Mouse (Mus musculus) thymus, adult 2 months (tissue): ENCODE results near the gene Gm20388.

Experiments used
- CTCF ChIP-seq: fragments of 200-500 bp; IDR thresholded peaks from 2 replicates; pipeline ENCODE4 v1.5.1; 2012; ENCODE audit warnings: mild to moderate bottlenecking, control low read depth, low read length, moderate library complexity, borderline replicate concordance; ENCODE audit not compliant: control insufficient read depth, poor library complexity, insufficient read depth; ENCODE audit errors: extremely low read depth
- POLR2A ChIP-seq: fragments of 200-500 bp; IDR thresholded peaks from 2 replicates; pipeline ENCODE4 v1.6.1; 2012; ENCODE audit warnings: mild to moderate bottlenecking, low read length, control low read depth, moderate library complexity; ENCODE audit not compliant: control insufficient read depth, poor library complexity, insufficient read depth; ENCODE audit errors: extremely low read depth

GRCm38 (mm10) chr8:122924091-122924490 lies 3013.4 kb downstream of the Gm20388 start:
- TF ChIP-seq POLR2A (no peak), CTCF (no peak)
